Mouse (Mus musculus): ENCODE data around the gene Trem3.

GRCm38 (mm10) chr17:48274098-48274497 is 26.5 kb downstream of the Trem3 start:
- TF ChIP-seq TAL1 (IDR thresholded peaks at IDR 0.05; ENCODE audit: low read length) (no peak), GATA1 (IDR thresholded peaks at IDR 0.05; ENCODE audit: low read length) (no peak)

All from erythroblast, embryonic 14.5 days (primary cell).